Mouse (Mus musculus): ENCODE measurements around the gene Zdhhc13. TPM values are rescaled to one million over a fixed set of nuclear protein-coding genes. Genes with fewer than 3 reads are reported as not detected.

Gene Zdhhc13
- polyA plus RNA-seq, 1 experiment from 2014 or later = 32.1 TPM

GRCm38 (mm10) chr7:48777721-48778504 lies 10.9 kb upstream of the Zdhhc13 start:
- Histone ChIP-seq H3K27ac (ENCODE audit: low read depth, low read length) (no peak overlapping the region), H3K27me3 (replicated peaks; ENCODE audit: control insufficient read depth, insufficient read depth, low read length) (no peaks in the 10 kb centered on the region), H3K4me3 (ENCODE audit: low read depth, low read length) (no peak overlapping the region), H3K4me2 (no peak overlapping the region), H3K9me3 (ENCODE audit: control insufficient read depth, low read length) (no peaks in the 10 kb centered on the region), H3K36me3 (ENCODE audit: control insufficient read depth, insufficient read depth, low read length) (no peaks in the 10 kb centered on the region), H3K4me1 (replicated peaks; ENCODE audit: control insufficient read depth, insufficient read depth, low read length) (no peaks in the 10 kb centered on the region), H3K9ac (ENCODE audit: low read depth, low read length) (no peak overlapping the region)
- no peak for DNase-seq (ENCODE audit: low spot score)
- WGBS = 47% methylated on average over 8 of the region's 8 CpGs
- no peak for ATAC-seq (replicated peaks; ENCODE audit: low FRiP score)

DNA sequence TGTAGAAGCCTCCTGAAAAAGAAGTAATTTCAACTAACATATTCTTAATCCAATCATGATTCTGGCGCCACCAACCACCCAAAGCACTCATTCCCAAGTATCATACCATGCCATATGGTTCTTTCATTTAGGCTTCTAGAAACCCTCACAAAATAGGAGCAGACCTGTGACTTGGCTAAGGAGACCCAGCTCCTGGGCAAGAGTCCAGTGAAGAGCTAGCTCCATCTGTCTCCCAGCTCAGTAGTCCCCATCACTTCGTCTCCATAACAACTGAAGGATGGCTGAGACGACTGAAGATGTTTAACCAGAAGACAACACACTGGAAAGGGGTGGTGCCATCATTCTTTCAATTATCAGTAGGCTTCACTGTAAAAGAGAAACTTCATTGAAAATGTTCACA lies 9.7 kb upstream of the Zdhhc13 start:
- H3K9me3 ChIP-seq (ENCODE audit: control insufficient read depth, low read length) = no peaks in the 10 kb centered on the region
- DNase-seq (ENCODE audit: low spot score) (no peak), ATAC-seq (replicated peaks; ENCODE audit: low FRiP score) (no peak)
- no peak overlapping the region for H3K4me2 ChIP-seq
- no peak overlapping the region for H3K4me3 ChIP-seq (ENCODE audit: low read depth, low read length)
- H3K27me3 ChIP-seq (replicated peaks; ENCODE audit: control insufficient read depth, insufficient read depth, low read length) = no peaks in the 10 kb centered on the region
- H3K9ac ChIP-seq (ENCODE audit: low read depth, low read length) = no peak overlapping the region
- 70% methylated on average over 3 of the region's 3 CpGs for WGBS
- no peak overlapping the region for H3K27ac ChIP-seq (ENCODE audit: low read depth, low read length)
- H3K4me1 ChIP-seq (replicated peaks; ENCODE audit: control insufficient read depth, insufficient read depth, low read length) = no peaks in the 10 kb centered on the region
- H3K36me3 ChIP-seq (ENCODE audit: control insufficient read depth, insufficient read depth, low read length) = no peaks in the 10 kb centered on the region

- WGBS = 76% methylated on average over 4 of the region's 4 CpGs
- H3K4me1 ChIP-seq (replicated peaks; ENCODE audit: control insufficient read depth, insufficient read depth, low read length) = no peaks in the 10 kb centered on the region
Measured at GRCm38 (mm10) chr7:48782432-48782831, 6.4 kb upstream of the Zdhhc13 start.

DNA sequence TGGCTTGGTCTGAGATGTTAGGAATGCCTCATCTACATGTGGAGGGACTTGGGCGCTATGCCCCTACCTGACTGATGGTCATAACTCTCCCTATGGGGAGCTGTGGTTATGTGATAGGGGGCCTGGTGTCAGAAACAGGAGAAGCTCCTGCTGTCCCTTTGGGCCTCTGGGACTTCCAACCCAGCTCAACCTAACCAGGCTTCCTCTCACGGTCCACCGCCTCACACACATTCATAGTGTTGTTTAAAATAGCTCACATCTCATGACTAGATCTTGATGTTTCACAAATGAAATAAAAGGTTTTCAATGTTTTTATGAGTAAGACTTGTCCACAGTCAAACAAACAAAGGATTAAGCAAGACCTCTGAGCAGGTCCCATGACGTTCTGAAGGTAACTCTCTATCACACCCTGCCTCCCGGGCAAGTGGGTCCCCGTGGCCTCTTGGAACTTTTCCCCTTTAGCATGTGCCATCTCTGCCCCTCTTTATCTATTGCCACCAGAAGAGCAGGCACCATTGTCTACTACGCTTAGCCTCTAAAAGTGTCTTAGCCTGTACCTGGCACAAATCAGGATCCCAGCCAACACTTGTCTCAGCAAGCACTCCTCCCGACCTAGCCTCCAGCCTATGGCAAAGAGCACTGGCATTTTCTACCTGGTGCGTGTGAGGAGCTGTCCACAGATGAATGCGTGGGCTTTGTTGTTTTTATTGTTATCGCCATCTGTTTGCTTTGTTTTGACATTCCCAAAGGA lies 3.9 kb upstream of the Zdhhc13 start:
- 71% methylated on average over 11 of the region's 11 CpGs for WGBS
- Histone ChIP-seq H3K27ac (ENCODE audit: low read depth, low read length) (no peak overlapping the region), H3K4me1 (replicated peaks; ENCODE audit: control insufficient read depth, insufficient read depth, low read length) (peaks cover 2% of the 10 kb centered on the region; the same call in 1 of the 2 replicates), H3K4me3 (ENCODE audit: low read depth, low read length) (no peak overlapping the region), H3K4me2 (no peak overlapping the region), H3K27me3 (replicated peaks; ENCODE audit: control insufficient read depth, insufficient read depth, low read length) (no peaks in the 10 kb centered on the region), H3K9me3 (ENCODE audit: control insufficient read depth, low read length) (no peaks in the 10 kb centered on the region), H3K9ac (ENCODE audit: low read depth, low read length) (no peak overlapping the region), H3K36me3 (ENCODE audit: control insufficient read depth, insufficient read depth, low read length) (no peaks in the 10 kb centered on the region)
- DNase-seq (ENCODE audit: low spot score) (no peak), ATAC-seq (replicated peaks; ENCODE audit: low FRiP score) (no peak)

More at GRCm38 (mm10) chr7:48782432-48782831, 6.4 kb upstream of the Zdhhc13 start:
- Histone ChIP-seq H3K27ac (ENCODE audit: low read depth, low read length) (no peak overlapping the region), H3K27me3 (replicated peaks; ENCODE audit: control insufficient read depth, insufficient read depth, low read length) (no peaks in the 10 kb centered on the region), H3K4me3 (ENCODE audit: low read depth, low read length) (no peak overlapping the region), H3K36me3 (ENCODE audit: control insufficient read depth, insufficient read depth, low read length) (no peaks in the 10 kb centered on the region), H3K9me3 (ENCODE audit: control insufficient read depth, low read length) (no peaks in the 10 kb centered on the region), H3K9ac (ENCODE audit: low read depth, low read length) (no peak overlapping the region), H3K4me2 (no peak overlapping the region)
- ATAC-seq (replicated peaks; ENCODE audit: low FRiP score) (no peak), DNase-seq (ENCODE audit: low spot score) (no peak)

- ATAC-seq (replicated peaks; ENCODE audit: low FRiP score) = no peak
- Histone ChIP-seq H3K4me3 (ENCODE audit: low read depth, low read length) (peak overlapping the region; percentile 74), H3K36me3 (ENCODE audit: control insufficient read depth, insufficient read depth, low read length) (no peaks in the 10 kb centered on the region), H3K27ac (ENCODE audit: low read depth, low read length) (no peak overlapping the region), H3K9me3 (ENCODE audit: control insufficient read depth, low read length) (no peaks in the 10 kb centered on the region), H3K4me2 (peak overlapping the region; percentile 66), H3K4me1 (replicated peaks; ENCODE audit: control insufficient read depth, insufficient read depth, low read length) (peaks cover 11% of the 10 kb centered on the region), H3K9ac (ENCODE audit: low read depth, low read length) (no peak overlapping the region), H3K27me3 (replicated peaks; ENCODE audit: control insufficient read depth, insufficient read depth, low read length) (no peaks in the 10 kb centered on the region)
- no peak for DNase-seq (ENCODE audit: low spot score)
- WGBS = 68% methylated on average over 3 of the region's 3 CpGs
Measured at GRCm38 (mm10) chr7:48788348-48788747, 455 bp upstream of the Zdhhc13 start.

DNA sequence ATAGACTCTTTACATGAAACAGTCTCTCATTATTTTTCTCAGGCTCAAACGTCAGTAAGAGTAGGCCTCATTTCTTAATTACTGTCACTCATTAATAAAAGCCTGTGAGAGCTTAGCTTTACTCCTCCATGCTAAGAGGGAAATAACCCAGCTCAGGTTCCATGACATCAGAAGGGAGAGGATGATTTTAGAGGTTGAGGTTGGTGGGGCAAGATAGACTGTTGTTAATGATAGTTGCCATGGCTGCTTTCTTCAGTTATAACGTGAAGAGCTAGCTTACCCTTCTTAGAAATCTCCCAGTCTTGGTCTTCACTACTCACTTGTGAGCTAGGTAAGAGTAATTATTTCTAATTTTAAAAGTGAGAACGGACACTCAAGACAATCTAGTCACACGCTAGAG lies 1.3 kb downstream of the Zdhhc13 start:
- no peak overlapping the region for H3K9ac ChIP-seq (ENCODE audit: low read depth, low read length)
- H3K27me3 ChIP-seq (replicated peaks; ENCODE audit: control insufficient read depth, insufficient read depth, low read length) = no peaks in the 10 kb centered on the region
- ATAC-seq (replicated peaks; ENCODE audit: low FRiP score) (no peak), DNase-seq (ENCODE audit: low spot score) (no peak)
- H3K9me3 ChIP-seq (ENCODE audit: control insufficient read depth, low read length) = no peaks in the 10 kb centered on the region
- H3K4me2 ChIP-seq = peak overlapping the region; percentile 66
- no peaks in the 10 kb centered on the region for H3K36me3 ChIP-seq (ENCODE audit: control insufficient read depth, insufficient read depth, low read length)
- 65% methylated on average over 4 of the region's 4 CpGs for WGBS
- H3K27ac ChIP-seq (ENCODE audit: low read depth, low read length) = no peak overlapping the region
- H3K4me3 ChIP-seq (ENCODE audit: low read depth, low read length) = peak overlapping the region; percentile 74; the same call in 1 of the 2 replicates
- peaks cover 11% of the 10 kb centered on the region for H3K4me1 ChIP-seq (replicated peaks; ENCODE audit: control insufficient read depth, insufficient read depth, low read length)

- Histone ChIP-seq H3K4me2 (no peak overlapping the region), H3K4me3 (ENCODE audit: low read depth, low read length) (no peak overlapping the region), H3K9me3 (ENCODE audit: control insufficient read depth, low read length) (no peaks in the 10 kb centered on the region), H3K4me1 (replicated peaks; ENCODE audit: control insufficient read depth, insufficient read depth, low read length) (peaks cover 11% of the 10 kb centered on the region), H3K27ac (ENCODE audit: low read depth, low read length) (no peak overlapping the region), H3K36me3 (ENCODE audit: control insufficient read depth, insufficient read depth, low read length) (peaks cover 2% of the 10 kb centered on the region; the same call in 1 of the 2 replicates), H3K9ac (ENCODE audit: low read depth, low read length) (no peak overlapping the region), H3K27me3 (replicated peaks; ENCODE audit: control insufficient read depth, insufficient read depth, low read length) (no peaks in the 10 kb centered on the region)
- WGBS = 57% methylated on average over 3 of the region's 3 CpGs
- DNase-seq (ENCODE audit: low spot score) (no peak), ATAC-seq (replicated peaks; ENCODE audit: low FRiP score) (no peak)
Measured at GRCm38 (mm10) chr7:48791412-48791811, 2.6 kb downstream of the Zdhhc13 start.

DNA sequence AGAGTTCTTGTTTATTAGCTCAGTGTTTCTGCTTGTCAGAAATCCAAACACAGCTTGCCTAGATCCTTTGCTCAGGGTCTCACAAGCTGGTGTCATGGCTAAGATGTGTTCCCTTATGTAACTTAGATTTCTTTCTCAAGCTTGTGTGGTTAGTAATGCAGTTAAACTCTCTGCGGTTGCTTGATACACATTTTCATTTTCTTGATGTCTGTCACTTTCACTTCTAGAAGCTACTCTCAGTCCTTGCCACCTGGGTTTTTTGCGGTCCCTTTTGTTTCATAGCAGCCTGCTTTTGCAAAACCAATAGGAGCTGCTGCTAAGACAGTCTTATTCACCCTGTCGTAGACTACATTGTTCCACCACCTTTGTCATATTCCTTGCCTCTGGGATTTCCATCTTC lies 6.3 kb downstream of the Zdhhc13 start:
- WGBS = 85% methylated on average over 3 of the region's 3 CpGs
- ATAC-seq (replicated peaks; ENCODE audit: low FRiP score) (no peak), DNase-seq (ENCODE audit: low spot score) (no peak)
- H3K27ac ChIP-seq (ENCODE audit: low read depth, low read length) = no peak overlapping the region
- H3K9me3 ChIP-seq (ENCODE audit: control insufficient read depth, low read length) = no peaks in the 10 kb centered on the region
- peaks cover 7% of the 10 kb centered on the region for H3K4me1 ChIP-seq (replicated peaks; ENCODE audit: control insufficient read depth, insufficient read depth, low read length)
- no peaks in the 10 kb centered on the region for H3K27me3 ChIP-seq (replicated peaks; ENCODE audit: control insufficient read depth, insufficient read depth, low read length)
- no peak overlapping the region for H3K4me3 ChIP-seq (ENCODE audit: low read depth, low read length)
- no peak overlapping the region for H3K4me2 ChIP-seq
- H3K36me3 ChIP-seq (ENCODE audit: control insufficient read depth, insufficient read depth, low read length) = peaks cover 2% of the 10 kb centered on the region; the same call in 1 of the 2 replicates
- H3K9ac ChIP-seq (ENCODE audit: low read depth, low read length) = no peak overlapping the region

All from liver, embryonic 11.5 days (tissue).